28 mouse cellular contexts compared by ENCODE assay signal in the genomic region with DNA sequence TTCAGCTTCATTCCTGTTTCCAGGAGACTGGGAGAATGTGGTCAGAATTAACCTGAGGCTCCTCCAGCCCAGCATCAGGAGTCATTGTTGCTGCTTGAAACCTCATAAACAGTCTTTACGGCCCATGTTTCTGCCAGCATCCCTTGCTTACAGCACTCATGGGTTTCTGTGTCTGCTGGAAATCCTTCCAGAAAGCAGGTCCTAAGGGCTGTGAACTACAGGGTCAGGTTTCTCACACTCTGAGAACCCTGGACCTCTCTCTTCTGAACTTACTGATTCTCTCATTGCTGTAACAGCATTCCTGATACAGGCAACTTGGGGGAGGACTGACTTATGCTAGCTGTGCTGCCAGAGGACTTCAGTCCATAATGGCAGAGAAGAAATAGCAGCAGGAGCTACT. TPM values are rescaled to one million over a fixed set of nuclear protein-coding genes. Genes with fewer than 3 reads are reported as not detected.
"Had no signal": no experiment of that assay in that cellular context is flagged by ENCODE, and none has a peak within 500 bp of the region (broad histone marks: within the 10 kb centered on the region; RNA-seq: fewer than 3 reads in every experiment).

No protein-coding gene starts in this region.

- H3K4me2 ChIP-seq: embryonic facial prominence, embryonic 12.5 days; embryonic facial prominence, embryonic 13.5 days; embryonic facial prominence, embryonic 15.5 days; forebrain, embryonic 12.5 days; forebrain, embryonic 13.5 days; forebrain, embryonic 15.5 days had no signal

- DNase-seq: cerebellum, adult 18-20 months; cerebellum, adult 2 months; cerebellum, adult 8-10 months; cerebellum, adult 9-10 months; cerebellum, adult 9-11 months; cerebellum, postnatal 10 days; cerebellum, postnatal 14 days; cerebellum, postnatal 25 days; cerebellum, postnatal 36 days; embryo, embryonic 11 days; forebrain, postnatal 0 days; gastrocnemius, adult 2 months; gastrocnemius, postnatal 10 days; gastrocnemius, postnatal 14 days; gastrocnemius, postnatal 25 days; gastrocnemius, postnatal 36 days; heart, adult 18-20 months had no signal

- H3K4me3 ChIP-seq: embryonic facial prominence, embryonic 10.5 days; embryonic facial prominence, embryonic 12.5 days; embryonic facial prominence, embryonic 13.5 days; embryonic facial prominence, embryonic 15.5 days; erythroblast, embryonic 14.5 days; forebrain, embryonic 10.5 days; forebrain, embryonic 12.5 days; forebrain, embryonic 13.5 days; forebrain, embryonic 15.5 days; gastrocnemius, adult 2 months had no signal

- ATAC-seq: forebrain, embryonic 13.5 days; forebrain, embryonic 14.5 days; forebrain, embryonic 15.5 days; forebrain, embryonic 16.5 days; forebrain, postnatal 0 days had no signal

- H3K9ac ChIP-seq: embryonic facial prominence, embryonic 12.5 days; embryonic facial prominence, embryonic 13.5 days; embryonic facial prominence, embryonic 15.5 days; forebrain, embryonic 12.5 days; forebrain, embryonic 13.5 days; forebrain, embryonic 15.5 days; forebrain, postnatal 0 days had no signal

- H3K36me3 ChIP-seq: embryonic facial prominence, embryonic 15.5 days; forebrain, embryonic 12.5 days; forebrain, embryonic 15.5 days had no signal

- H3K9me3 ChIP-seq: embryonic facial prominence, embryonic 10.5 days; embryonic facial prominence, embryonic 12.5 days; embryonic facial prominence, embryonic 13.5 days; embryonic facial prominence, embryonic 15.5 days; forebrain, embryonic 10.5 days; forebrain, embryonic 12.5 days; forebrain, embryonic 13.5 days; forebrain, embryonic 15.5 days had no signal

- H3K27me3 ChIP-seq: embryonic facial prominence, embryonic 12.5 days; embryonic facial prominence, embryonic 13.5 days; embryonic facial prominence, embryonic 15.5 days; forebrain, embryonic 12.5 days; forebrain, embryonic 13.5 days; forebrain, embryonic 15.5 days had no signal

- H3K27ac ChIP-seq: embryonic facial prominence, embryonic 10.5 days; embryonic facial prominence, embryonic 12.5 days; embryonic facial prominence, embryonic 13.5 days; embryonic facial prominence, embryonic 15.5 days; forebrain, embryonic 10.5 days; forebrain, embryonic 12.5 days; forebrain, embryonic 13.5 days; forebrain, embryonic 15.5 days; gastrocnemius, adult 2 months had no signal

RNA-seq across cellular contexts. Expression of gene Plod2, which starts 22.4 kb away (rescaled TPM):
- polyA plus RNA-seq: erythroblast, embryonic 14.5 days had no signal
